Mouse (Mus musculus): ENCODE results near the gene Lime1.

The Lime1 gene

DNA sequence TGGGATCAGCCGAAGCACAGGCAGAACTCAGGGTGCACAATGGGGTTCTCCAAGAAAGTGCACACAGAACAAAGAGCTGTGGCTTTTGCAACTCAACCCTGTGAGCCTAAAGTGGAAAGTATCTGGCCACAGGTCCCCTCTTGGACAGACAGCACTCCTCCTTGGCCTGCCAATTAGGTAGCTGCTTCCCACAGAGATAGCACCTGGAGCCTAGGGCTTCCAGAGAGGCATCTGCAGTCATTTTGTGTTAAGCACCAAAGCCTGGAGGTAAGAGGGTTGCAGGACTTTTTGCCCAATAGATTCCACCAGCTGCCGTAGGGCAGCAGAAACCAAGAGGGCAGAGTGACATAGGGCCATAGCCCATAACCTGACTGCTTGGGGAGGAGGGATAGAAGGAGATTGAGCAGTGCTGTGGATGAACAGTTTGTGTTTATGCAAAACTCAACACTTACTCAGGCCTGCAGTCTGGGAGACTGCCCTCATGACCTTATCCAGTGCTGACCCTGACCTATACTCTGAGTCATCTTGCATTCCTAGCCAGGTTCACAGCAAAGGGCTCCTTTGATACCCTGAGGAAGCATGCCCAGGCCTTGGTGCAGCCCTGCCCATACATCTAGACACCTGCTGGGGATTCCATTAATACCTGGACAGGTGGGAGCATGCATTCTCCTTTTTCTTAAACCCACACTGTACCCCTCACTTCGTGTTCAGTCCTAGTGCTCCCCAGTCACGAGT, 10.4 kb downstream of the Lime1 start:
- peak; percentile 33; the same call in 1 of the 2 replicates for ATAC-seq (ENCODE audit: insufficient number of reproducible peaks, low FRiP score, low TSS enrichment)

DNA sequence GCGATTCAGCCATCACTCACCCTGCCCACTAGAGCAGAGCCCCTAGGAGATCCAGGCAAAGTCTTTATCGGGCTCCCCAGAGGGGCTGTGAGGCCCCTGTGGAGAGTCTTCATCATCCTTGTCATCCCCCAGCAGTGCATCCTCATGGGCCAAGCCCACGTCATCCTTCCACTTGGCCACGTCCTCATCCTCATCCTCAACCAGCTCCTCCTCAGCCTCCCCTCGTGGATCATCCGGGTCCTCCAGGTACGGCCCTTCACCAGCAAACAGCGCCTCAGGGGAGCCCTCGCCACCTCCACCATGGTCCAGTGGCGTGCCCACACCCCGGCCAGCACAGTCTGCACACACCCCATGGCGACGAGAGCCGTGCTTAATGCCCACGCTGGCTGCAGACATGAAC, 11.1 kb downstream of the Lime1 start:
- no peak for ATAC-seq (ENCODE audit: insufficient number of reproducible peaks, low FRiP score, low TSS enrichment)

DNA sequence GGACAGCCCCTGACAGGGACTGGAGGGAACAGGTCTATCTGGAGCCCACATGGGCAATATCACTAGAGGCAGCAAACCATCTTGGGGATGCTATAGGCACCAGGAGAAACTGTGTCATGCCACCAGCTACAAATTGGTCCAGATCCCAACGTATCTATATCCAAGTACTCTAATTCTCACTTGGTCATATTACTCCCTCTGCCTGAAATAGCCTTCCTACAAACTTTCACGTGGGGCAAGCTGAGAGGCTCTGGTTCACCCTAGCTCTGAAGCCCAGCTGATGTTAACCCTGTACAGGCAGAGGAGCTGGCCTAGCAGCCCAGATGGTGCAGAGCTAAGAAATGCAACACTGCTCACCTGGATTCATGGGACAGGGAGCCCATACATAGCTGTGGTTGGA, 11.7 kb downstream of the Lime1 start:
- ATAC-seq (ENCODE audit: insufficient number of reproducible peaks, low FRiP score, low TSS enrichment) = no peak

DNA sequence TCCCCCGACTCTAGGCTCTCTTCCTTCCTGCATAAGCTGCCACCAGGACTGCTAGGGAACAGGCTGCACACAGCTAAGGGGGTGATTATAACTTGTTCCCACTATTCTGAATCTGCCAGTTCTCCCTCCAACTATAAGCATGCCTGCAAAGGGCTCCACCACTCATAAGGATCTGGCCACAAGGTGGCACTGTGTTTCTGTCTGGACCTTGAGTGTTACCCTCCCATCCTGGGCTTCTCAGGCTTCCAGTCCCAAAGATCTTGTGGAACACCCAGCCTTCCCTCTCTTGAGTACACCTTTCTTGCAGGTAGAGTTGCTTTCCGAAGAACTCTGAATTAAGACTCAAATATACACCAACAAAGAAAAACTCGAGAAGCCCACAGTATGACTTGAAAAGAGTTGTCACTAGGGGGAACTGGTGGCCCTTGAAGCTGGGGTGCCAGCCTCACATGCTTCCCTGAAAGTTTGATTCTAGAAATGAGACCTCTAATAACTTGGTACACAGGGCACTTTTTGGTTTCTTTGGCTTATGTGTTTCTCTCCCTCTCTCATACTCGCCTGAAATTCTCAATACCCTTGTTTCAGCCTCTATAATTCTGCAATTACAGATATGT, 12.8 kb downstream of the Lime1 start:
- peak; percentile 69; the same call in 1 of the 2 replicates for ATAC-seq (ENCODE audit: insufficient number of reproducible peaks, low FRiP score, low TSS enrichment)

DNA sequence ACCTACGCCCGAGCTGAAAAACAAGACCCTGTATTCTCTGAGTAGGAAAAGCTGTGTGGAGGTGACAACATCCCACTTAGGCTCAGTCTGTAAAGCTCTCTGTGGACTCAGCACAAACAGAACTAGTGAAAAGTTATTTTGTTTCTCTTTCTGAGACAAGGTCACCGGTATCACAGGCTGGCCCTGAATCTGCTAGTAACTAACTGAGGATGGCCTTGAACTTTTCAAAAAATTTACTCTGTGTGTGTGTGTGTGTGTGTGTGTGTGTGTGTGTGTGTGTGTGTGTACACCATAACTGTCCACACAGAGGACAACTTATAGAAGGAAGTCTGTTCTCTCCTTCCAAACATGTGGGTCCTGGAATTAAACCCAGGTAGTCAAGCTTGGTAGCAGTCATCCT, 14.2 kb downstream of the Lime1 start:
- ATAC-seq (ENCODE audit: insufficient number of reproducible peaks, low FRiP score, low TSS enrichment) = no peak

DNA sequence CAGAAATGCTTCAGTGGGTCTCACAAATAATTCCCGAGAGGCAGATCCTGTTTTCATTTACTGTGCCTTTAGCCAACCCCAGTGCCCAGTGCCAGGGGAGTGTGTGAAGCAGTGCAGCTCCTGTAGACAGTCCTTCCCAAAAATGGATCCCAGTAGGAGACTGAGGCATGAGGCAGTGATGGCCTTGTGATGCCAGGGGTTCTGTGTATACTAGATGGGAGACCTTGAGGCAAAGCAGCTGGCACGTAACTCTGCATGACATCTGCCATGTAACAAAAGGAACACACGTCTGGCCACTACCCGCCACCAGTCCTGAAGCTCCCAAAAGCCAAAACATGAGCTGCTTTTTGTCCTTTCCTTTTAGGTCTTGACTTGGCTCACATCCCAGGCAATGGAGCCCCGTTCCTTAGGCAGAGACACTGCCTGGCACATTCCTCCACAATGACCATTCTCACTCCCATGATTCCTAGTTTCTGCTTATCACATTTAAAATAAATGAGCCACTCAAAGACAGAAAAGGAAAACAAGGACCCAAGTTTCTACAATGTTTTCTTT, 17.4 kb downstream of the Lime1 start:
- no peak for ATAC-seq (ENCODE audit: insufficient number of reproducible peaks, low FRiP score, low TSS enrichment)

DNA sequence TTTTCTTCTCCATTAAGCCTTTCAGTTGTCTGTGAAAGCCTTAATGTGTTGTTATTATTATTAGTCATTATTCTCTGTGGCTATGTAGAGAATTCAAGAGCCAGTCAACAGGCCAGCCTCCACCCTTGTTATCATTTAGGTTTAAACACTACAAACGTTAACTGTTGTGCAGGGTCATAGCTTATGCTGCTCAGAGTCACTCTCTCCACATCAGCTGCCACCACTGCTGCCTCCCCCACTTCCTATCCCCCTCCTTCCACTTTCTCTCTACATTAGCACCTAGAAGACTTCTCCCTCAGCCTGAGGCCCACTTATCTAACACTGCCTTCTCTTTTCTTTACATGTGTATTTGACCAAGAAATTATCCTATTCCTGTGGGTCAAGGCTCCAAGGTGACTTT, 21.6 kb downstream of the Lime1 start:
- no peak for ATAC-seq (ENCODE audit: insufficient number of reproducible peaks, low FRiP score, low TSS enrichment)

DNA sequence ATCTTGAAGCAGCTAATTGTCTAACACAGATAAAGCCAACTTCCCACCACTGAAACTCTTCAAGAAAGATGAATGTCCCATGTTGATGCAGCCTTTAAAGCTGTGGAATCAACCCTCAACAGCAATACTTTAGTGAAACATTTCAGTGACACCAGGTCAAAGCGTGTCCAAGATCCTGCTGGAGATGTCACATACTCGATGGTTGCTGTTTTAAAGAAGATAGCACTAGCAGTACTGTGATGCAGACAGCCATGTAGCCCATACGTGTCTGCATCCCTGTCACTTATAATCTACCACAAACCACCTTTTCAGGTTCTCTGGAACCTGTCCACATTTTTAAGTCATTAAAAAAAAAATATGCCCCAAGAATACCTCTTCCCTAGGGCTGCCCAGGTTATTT, 23.8 kb downstream of the Lime1 start:
- ATAC-seq (ENCODE audit: insufficient number of reproducible peaks, low FRiP score, low TSS enrichment) = no peak

DNA sequence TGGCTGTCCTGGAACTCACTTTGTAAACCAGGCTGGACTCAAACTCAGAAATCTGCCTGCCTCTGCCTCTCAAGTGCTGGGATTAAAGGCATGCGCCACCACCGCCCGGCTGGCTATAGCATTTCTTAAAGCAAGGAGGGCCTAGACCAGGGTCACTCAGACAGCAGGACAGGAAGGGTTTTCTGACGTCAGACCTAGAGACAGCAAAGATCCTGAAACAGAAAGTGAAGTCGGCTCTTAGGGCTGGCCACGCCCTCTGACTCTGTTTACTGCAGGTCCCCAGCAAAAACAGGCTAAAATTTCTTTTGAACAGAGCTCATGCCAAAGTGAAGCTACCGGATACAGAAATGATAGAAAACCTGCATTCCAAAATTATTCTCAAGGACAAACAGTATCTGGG, 29.8 kb downstream of the Lime1 start:
- ATAC-seq (ENCODE audit: insufficient number of reproducible peaks, low FRiP score, low TSS enrichment) = no peak

DNA sequence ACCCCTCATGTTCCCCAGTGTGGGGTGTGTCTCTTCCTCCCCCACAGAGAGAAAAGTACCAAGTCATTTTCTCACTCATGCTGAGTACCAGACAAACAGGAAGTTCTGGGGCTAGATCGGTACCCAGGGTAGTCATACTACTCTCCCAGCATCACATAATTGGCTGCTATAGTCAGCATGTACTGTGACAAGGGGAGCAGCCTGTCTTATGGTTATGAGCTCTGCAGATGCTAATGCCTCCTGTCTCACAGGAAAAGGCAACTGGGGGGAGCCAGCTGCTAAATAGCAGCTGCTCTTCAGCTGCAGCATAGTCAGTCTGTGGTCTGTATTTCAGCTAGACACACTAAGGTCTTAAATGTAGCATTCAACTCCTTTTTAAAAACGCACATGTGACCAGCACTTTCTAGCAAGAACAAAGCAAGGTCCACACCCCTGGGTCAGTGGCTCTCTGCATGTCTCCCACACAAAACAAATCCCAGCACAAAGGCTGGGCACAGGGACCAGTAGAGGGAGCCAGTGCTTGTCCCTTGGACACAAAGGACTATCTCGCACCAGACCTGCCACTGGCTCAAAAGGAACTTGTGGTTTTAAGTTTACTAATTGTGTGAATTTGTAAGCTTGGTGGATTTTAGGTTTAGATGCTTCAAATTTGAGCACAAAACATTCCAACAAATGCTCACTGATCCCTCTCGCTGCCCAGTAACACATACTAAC, 31.0 kb downstream of the Lime1 start:
- ATAC-seq (ENCODE audit: insufficient number of reproducible peaks, low FRiP score, low TSS enrichment) = no peak; the same call in 1 of the 2 replicates

DNA sequence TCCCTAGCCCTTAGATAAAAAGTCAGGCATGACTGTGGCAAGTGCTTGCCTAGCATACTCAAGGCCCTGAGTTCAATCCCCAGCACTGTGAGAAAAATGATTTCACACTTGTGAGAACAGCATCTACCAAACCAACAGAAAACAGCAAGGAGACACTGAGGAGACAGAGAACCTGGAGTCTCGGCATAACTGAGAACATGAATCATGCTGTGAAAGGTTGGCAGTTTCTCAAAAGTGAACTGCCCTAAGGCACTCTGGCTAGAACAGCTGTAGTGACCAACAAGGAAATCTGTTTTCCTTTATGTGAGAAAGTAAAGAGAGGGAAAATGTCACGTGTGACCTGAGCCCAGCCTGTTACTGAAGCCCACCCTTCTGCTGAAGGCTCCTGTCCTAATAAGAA, 33.3 kb downstream of the Lime1 start:
- ATAC-seq (ENCODE audit: insufficient number of reproducible peaks, low FRiP score, low TSS enrichment) = no peak

DNA sequence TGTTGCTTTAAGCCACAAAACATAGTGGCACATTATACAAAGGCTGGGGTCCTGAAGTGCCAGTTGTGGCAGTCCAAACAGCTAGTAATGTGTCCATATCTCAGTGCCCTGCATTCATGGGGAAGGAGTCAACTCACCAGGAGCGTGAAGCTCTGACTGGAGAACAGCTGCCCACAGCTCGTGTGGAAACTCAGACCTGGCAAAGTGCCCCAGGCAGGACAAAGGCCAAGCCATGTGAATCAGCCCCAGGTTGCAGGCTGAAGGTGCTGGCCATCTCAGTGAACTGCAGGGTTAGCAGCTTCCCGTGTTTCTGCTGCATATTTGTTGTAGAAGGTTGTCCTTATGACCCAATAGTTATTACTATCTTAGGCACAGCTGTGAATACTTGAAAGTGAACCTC, 36.1 kb downstream of the Lime1 start:
- no peak for ATAC-seq (ENCODE audit: insufficient number of reproducible peaks, low FRiP score, low TSS enrichment)

DNA sequence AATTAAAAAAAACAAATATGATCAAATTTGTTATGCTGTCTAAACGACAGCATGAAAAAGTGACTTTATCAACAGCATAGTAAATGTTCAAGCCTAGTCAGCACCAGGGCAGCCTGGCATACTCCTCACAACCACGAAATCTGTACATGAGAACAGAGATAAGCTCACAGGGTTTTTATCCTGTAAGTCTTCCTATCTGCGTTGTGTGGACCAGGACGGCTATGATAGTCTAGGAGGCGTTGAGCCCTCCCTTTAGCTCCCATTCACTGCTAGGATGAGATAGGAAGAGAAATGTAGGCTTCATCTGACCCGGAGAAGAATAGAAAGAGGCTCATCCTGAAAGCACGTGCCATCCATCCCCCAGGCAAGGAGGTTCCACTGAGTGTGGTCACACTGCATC, 39.5 kb downstream of the Lime1 start:
- ATAC-seq (ENCODE audit: insufficient number of reproducible peaks, low FRiP score, low TSS enrichment) = no peak

DNA sequence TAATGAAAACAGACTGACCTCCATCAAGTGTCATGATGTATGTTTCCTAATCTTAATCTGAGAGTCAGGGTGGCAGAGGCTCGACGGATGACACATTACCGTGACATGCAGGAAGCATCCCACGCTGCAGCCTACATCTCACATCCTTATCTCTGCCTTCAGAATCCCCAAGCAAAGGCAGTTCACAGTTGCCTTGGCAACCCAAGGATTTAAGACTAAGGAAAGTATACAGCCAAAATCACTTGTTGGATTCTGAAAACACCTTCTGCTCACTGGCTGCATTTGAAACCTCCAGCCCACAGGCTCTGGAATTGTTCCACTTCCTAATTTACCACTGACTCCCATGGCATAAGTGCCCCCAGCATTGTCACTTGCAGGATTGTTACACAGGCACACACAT, 40.5 kb downstream of the Lime1 start:
- ATAC-seq (ENCODE audit: insufficient number of reproducible peaks, low FRiP score, low TSS enrichment) = no peak

DNA sequence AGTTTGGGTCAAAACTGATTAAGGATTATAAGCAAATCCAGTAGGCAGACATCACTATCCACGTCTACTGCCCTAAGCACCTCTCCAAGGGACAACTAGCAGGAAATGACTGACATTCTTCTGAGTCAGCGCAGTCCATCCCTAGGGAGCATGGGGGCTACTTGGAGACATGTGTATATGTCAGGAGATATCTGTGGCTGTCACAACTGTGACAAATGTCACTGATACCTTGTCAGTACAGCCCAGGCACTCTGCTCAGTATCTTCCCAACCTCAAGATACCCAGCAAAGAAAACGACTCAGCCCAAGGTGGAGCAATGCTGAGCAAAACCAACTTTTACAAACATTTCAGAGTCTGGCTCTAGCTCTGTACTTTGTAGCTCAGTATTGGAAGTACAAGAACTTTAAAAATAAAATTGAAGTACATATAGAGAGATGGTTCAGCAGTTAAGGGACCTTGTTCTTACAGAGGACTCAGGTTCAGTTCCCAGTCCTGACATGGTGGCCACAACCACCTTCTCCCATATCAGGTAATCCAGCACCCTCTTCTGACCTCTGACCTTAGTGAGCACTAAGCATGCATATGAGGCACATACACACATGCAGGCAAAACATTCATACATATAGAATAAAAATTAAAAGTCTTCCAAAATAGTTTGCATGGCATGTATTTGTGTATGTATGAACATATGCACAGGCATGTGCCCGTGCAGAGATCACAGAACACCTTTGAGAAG, 41.2 kb downstream of the Lime1 start:
- no peak for ATAC-seq (ENCODE audit: insufficient number of reproducible peaks, low FRiP score, low TSS enrichment)

DNA sequence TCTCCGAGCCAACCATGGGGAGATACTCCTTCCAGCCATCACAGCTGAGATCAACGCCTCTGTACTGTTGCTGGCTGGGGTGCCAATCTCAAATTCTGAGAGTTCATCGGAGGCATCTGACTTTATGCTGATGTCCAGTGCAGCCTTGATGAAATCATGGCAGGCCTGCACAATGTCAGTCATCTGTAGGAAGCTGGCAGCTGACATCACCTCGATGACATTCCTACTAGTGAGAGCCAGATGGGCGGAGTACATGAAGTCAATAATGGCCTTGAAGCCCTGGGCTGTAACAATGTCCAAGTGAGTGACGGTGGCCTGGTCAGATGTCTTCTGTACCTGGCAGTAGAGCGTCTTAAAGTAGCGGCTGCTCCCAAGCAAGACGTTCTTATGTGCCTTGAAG, 44.0 kb downstream of the Lime1 start:
- no peak for ATAC-seq (ENCODE audit: insufficient number of reproducible peaks, low FRiP score, low TSS enrichment)
